Mouse (Mus musculus) embryonic facial prominence, embryonic 15.5 days (tissue): ENCODE data around the gene Hcar2. TPM values are rescaled to one million over a fixed set of nuclear protein-coding genes. Genes with fewer than 3 reads are reported as not detected.

ENCODE experiments used
- ATAC-seq: fragments of 200-750 bp; cut with Nextera tagmentation; 2 replicates; pipeline ENCODE4 v1.8.0; 2017; ENCODE audit warnings: low read depth, moderate TSS enrichment; ENCODE audit not compliant: insufficient number of reproducible peaks, low FRiP score, low TSS enrichment
- H3K27ac ChIP-seq: fragments of 300-500 bp; sonication (generic); replicated peaks from 2 replicates; pipeline ENCODE4 v1.5.1; 2015; ENCODE audit warnings: mild to moderate bottlenecking, inconsistent platforms
- H3K27me3 ChIP-seq: fragments of 300-500 bp; sonication (generic); 2 replicates; pipeline ENCODE4 v1.6.1; 2015; ENCODE audit warnings: inconsistent platforms
- H3K36me3 ChIP-seq: fragments of 300-500 bp; sonication (generic); 2 replicates; pipeline ENCODE4 v1.6.1; 2015; ENCODE audit warnings: mild to moderate bottlenecking, inconsistent platforms
- H3K4me1 ChIP-seq: fragments of 300-500 bp; sonication (generic); 2 replicates; pipeline ENCODE4 v1.6.1; 2015; ENCODE audit warnings: inconsistent platforms
- H3K4me2 ChIP-seq: fragments of 300-500 bp; sonication (generic); replicated peaks from 2 replicates; pipeline ENCODE4 v1.6.1; 2015; ENCODE audit warnings: mild to moderate bottlenecking, inconsistent platforms
- H3K4me3 ChIP-seq: fragments of 300-500 bp; sonication (generic); replicated peaks from 2 replicates; pipeline ENCODE4 v1.5.1; 2015; ENCODE audit warnings: mild to moderate bottlenecking, inconsistent platforms
- H3K9ac ChIP-seq: fragments of 300-500 bp; sonication (generic); 2 replicates; pipeline ENCODE4 v1.6.1; 2015; ENCODE audit warnings: inconsistent platforms
- H3K9me3 ChIP-seq: fragments of 300-500 bp; sonication (generic); replicated peaks from 2 replicates; pipeline ENCODE4 v1.6.1; 2016; ENCODE audit warnings: inconsistent platforms
- WGBS: fragments of 180-500 bp; shearing (Covaris S2); methylation state at CpG from one replicate; pipeline ENCODE4 v1.1.7; 2015; 5-methylcytosine and 5-hydroxymethylcytosine counted together
- polyA plus RNA-seq: library from polyadenylated mRNA; unstranded; fragments of >200 nt; fragmentation: Nextera tagmentation; extraction: Ambion mirVana; gene quantifications from 2 replicates; pipeline ENCODE4 v1.2.1, GENCODE M21; 2015

The Hcar2 gene
- polyA plus RNA-seq, 1 experiment from 2014 or later: 7.5 TPM

DNA sequence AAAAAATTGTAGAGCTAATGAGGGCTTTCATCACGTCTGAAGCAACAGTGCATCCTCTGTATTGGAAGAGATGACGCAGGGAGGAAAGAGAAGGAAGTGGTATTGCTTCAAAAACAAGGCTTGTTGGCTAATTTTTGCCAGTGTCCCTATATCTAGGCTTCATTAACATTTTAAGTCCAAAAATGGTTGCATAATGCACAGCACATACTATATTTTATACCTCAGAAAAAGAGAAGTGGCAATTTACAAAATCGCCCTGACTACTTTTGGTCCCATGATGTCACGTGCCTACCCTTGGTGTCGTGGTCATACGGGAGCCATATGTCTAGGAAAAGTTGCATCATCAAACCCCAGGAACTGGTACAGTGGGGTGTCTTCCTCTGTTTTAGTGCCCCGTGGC, 33.0 kb downstream of the Hcar2 start:
- Histone ChIP-seq H3K27ac (no peak overlapping the region), H3K9ac (no peak overlapping the region), H3K4me3 (no peak overlapping the region), H3K4me2 (no peak overlapping the region), H3K27me3 (no peaks in the 10 kb centered on the region), H3K4me1 (no peaks in the 10 kb centered on the region), H3K36me3 (no peaks in the 10 kb centered on the region), H3K9me3 (no peaks in the 10 kb centered on the region)
- ATAC-seq: no peak
- 85% methylated on average over 7 of the region's 7 CpGs for WGBS

DNA sequence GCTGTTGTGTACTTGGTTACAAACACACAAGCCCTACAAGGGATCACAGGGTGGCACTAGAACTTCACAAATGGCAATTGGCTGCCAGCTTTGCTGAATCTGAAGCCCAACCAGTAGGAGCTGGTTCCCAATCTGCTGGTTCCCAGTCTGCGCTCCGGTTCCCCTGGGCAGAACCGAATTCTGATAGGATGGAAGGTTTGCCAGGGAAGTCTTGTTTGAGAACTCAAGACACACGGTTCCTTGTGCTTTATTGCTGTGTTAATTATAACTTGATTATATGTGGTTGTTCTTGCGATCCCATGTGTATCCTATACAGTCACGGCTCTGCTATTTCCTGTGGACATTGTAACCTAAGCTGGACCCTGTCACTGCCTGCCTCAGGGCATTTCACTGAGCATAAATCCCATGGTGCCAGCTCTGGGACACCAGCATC, 37.6 kb downstream of the Hcar2 start:
- Histone ChIP-seq H3K4me3 (no peak overlapping the region), H3K4me2 (no peak overlapping the region), H3K36me3 (0 out of 2 replicates have a peak, but pooled peaks cover 3% of the 10 kb centered on the region), H3K9ac (no peak overlapping the region), H3K27ac (no peak overlapping the region), H3K27me3 (no peaks in the 10 kb centered on the region), H3K9me3 (no peaks in the 10 kb centered on the region), H3K4me1 (no peaks in the 10 kb centered on the region)
- no peak; the same call in 1 of the 2 replicates for ATAC-seq
- 39% methylated on average over 6 of the region's 6 CpGs for WGBS

- Histone ChIP-seq H3K9me3 (no peaks in the 10 kb centered on the region), H3K4me3 (no peak overlapping the region), H3K27ac (no peak overlapping the region), H3K4me2 (no peak overlapping the region), H3K36me3 (peaks cover 19% of the 10 kb centered on the region), H3K4me1 (no peaks in the 10 kb centered on the region), H3K27me3 (no peaks in the 10 kb centered on the region), H3K9ac (no peak overlapping the region)
- no peak for ATAC-seq
- WGBS: 73% methylated on average over 7 of the region's 7 CpGs
Measured at GRCm38 (mm10) chr5:123822706-123823105, 42.6 kb downstream of the Hcar2 start.

DNA sequence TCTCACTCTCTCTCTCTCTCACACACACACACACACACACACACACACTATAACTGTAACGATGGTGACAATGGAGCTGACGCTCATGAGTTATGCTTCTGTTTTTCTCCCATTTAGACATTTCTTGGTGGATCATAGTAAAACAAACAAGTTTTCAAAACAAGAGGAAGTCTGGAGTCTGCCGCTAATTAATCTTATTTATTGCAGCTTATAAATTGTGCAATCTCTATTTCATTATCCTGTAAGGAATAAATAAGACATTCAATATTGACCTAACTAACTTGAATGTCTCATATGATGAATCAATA, 44.1 kb downstream of the Hcar2 start:
- Histone ChIP-seq H3K9me3 (no peaks in the 10 kb centered on the region), H3K4me3 (no peak overlapping the region), H3K27me3 (no peaks in the 10 kb centered on the region), H3K27ac (no peak overlapping the region), H3K36me3 (peaks cover 23% of the 10 kb centered on the region), H3K4me1 (no peaks in the 10 kb centered on the region), H3K9ac (no peak overlapping the region), H3K4me2 (no peak overlapping the region)
- WGBS: 93% methylated on average over 3 of the region's 3 CpGs
- ATAC-seq: no peak

- WGBS: 81% methylated on average over 9 of the region's 9 CpGs
- Histone ChIP-seq H3K27me3 (no peaks in the 10 kb centered on the region), H3K36me3 (peaks cover 28% of the 10 kb centered on the region), H3K4me1 (no peaks in the 10 kb centered on the region), H3K4me3 (no peak overlapping the region), H3K9me3 (no peaks in the 10 kb centered on the region), H3K27ac (no peak overlapping the region), H3K4me2 (no peak overlapping the region), H3K9ac (no peak overlapping the region)
- no peak for ATAC-seq
Measured at GRCm38 (mm10) chr5:123820501-123821263, 44.6 kb downstream of the Hcar2 start.

GRCm38 (mm10) chr5:123818941-123819577, 46.2 kb downstream of the Hcar2 start:
- Histone ChIP-seq H3K27me3 (no peaks in the 10 kb centered on the region), H3K9me3 (no peaks in the 10 kb centered on the region), H3K36me3 (peaks cover 33% of the 10 kb centered on the region), H3K9ac (no peak overlapping the region), H3K27ac (no peak overlapping the region), H3K4me3 (no peak overlapping the region), H3K4me1 (no peaks in the 10 kb centered on the region), H3K4me2 (no peak overlapping the region)
- no peak for ATAC-seq
- 92% methylated on average over 19 of the region's 19 CpGs for WGBS

DNA sequence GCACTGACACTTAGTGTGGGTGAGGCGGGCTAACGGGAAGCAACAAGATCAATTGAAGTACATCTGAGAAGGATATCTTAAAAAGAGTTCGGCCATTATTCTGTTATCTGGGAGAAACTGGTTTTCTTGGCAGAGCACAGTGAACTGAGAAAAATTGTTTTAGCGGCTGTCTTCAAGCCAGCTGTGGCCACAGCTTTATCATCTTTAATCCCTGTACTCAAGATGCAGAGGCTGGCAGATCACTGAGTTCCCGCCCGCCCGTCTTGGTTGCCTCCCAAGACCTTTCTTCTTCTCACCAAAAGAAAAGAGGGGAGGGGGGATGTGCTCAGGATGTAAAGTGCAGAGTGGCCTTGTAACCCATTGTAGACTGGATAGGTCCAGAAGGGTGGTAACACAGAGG, 48.4 kb downstream of the Hcar2 start:
- H3K4me1 ChIP-seq: no peaks in the 10 kb centered on the region

More for the DNA sequence above, 48.4 kb downstream of the Hcar2 start:
- peaks cover 34% of the 10 kb centered on the region for H3K36me3 ChIP-seq
- no peaks in the 10 kb centered on the region for H3K27me3 ChIP-seq
- H3K4me2 ChIP-seq: no peak overlapping the region
- H3K9ac ChIP-seq: no peak overlapping the region
- no peaks in the 10 kb centered on the region for H3K9me3 ChIP-seq
- WGBS: 78% methylated on average over 7 of the region's 7 CpGs
- H3K27ac ChIP-seq: no peak overlapping the region
- H3K4me3 ChIP-seq: no peak overlapping the region
- no peak for ATAC-seq

Other genes with a start within 250 kb of the Hcar2 start
- 43.0 and 44.7 TPM in 2 replicates for gene Clip1, start 180.9 kb downstream of the Hcar2 start, polyA plus RNA-seq
- 66.6 and 73.6 TPM in 2 replicates for gene Zcchc8, start 144.4 kb downstream of the Hcar2 start, polyA plus RNA-seq
- gene Rsrc2, start 116.1 kb downstream of the Hcar2 start, polyA plus RNA-seq: 111 and 113 TPM in 2 replicates
- 19.8 and 19.9 TPM in 2 replicates for gene Kntc1, start 115.8 kb downstream of the Hcar2 start, polyA plus RNA-seq
- gene Hcar1, start 14.5 kb upstream of the Hcar2 start, polyA plus RNA-seq: 0.76 and 0.97 TPM in 2 replicates
- 128 TPM in 2 replicates for gene Denr, start 41.7 kb upstream of the Hcar2 start, polyA plus RNA-seq
- 1.9 and 2.9 TPM in 2 replicates for gene Gm43518, start 61.9 kb upstream of the Hcar2 start, polyA plus RNA-seq
- 5.4 and 7.5 TPM in 2 replicates for gene Ccdc62, start 65.2 kb upstream of the Hcar2 start, polyA plus RNA-seq
- 14.2 and 16.1 TPM in 2 replicates for gene Hip1r, start 108.1 kb upstream of the Hcar2 start, polyA plus RNA-seq
- 37.7 and 39.1 TPM in 2 replicates for gene Vps37b, start 166.8 kb upstream of the Hcar2 start, polyA plus RNA-seq
- 2.4 and 2.9 TPM in 2 replicates for gene Abcb9, start 230.3 kb upstream of the Hcar2 start, polyA plus RNA-seq
- gene Ogfod2, start 246.8 kb upstream of the Hcar2 start, polyA plus RNA-seq: 21.8 and 25.7 TPM in 2 replicates